Mouse (Mus musculus): ENCODE measurements around the gene Klhl9. TPM values are rescaled to one million over a fixed set of nuclear protein-coding genes. Genes with fewer than 3 reads are reported as not detected.

The Klhl9 gene
- polyA plus RNA-seq, 1 experiment from 2014 or later, result 117 TPM

DNA sequence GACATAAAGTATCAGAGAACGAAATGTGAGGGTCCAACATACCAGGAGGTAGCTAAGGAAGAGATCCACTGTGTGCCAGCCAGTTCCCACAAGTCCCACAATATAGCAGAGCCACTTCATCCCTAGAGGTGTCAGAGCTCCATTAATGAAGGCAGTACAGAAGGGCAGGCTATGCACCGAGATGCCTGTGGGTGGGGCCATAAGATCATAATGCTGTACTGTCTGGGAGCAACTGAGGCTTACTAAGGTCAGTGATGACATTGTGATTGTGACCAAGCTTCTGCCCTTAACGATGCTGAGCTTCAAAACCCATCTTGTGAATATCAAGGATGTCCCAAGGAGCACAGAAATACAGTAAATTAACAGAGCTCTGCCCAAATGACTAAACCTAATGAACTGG, 21.9 kb upstream of the Klhl9 start:
- Histone ChIP-seq H3K36me3 (replicated peaks) (no peaks in the 10 kb centered on the region), H3K9ac (no peak overlapping the region), H3K9me3 (no peaks in the 10 kb centered on the region), H3K4me3 (no peak overlapping the region), H3K4me1 (no peaks in the 10 kb centered on the region), H3K27ac (no peak overlapping the region), H3K27me3 (replicated peaks) (no peaks in the 10 kb centered on the region), H3K4me2 (no peak overlapping the region)
- WGBS, result 75% methylated on average over 3 of the region's 3 CpGs
- ATAC-seq (replicated peaks), result no peak

DNA sequence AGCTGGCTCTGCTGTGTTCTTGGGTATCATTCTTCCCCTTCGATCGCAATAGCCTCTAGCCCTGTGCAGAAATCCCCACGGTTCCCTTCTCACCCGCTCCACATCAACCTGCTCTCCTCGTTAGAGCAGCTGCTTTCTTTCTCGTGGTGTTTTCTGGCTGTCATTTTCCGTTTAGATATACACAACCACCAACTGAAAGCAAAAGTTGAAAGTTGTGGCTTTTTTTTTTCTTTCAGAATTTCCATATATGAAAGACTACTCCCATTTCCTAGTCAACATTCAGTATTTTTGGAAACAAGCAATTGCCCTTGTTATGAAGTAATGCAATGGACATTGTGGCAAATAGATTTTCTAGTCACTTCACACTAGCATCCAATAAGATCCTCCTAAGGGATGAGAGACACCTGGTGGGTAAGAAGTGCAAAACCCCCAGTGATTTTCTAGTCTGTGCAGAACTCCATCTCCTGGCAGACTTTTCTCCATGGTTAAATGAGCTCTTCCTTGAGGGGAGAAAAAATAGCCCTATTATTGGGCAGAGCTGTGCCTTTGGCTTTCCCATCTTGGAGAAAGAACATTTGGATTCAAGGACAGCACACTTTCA, 20.6 kb upstream of the Klhl9 start:
- 70% methylated on average over 7 of the region's 7 CpGs for WGBS
- H3K36me3 ChIP-seq (replicated peaks), result no peaks in the 10 kb centered on the region
- no peak overlapping the region for H3K9ac ChIP-seq
- no peak overlapping the region for H3K4me2 ChIP-seq
- H3K27me3 ChIP-seq (replicated peaks), result no peaks in the 10 kb centered on the region
- H3K4me1 ChIP-seq, result no peaks in the 10 kb centered on the region
- H3K9me3 ChIP-seq, result no peaks in the 10 kb centered on the region
- no peak overlapping the region for H3K27ac ChIP-seq
- no peak for ATAC-seq (replicated peaks)
- H3K4me3 ChIP-seq, result no peak overlapping the region

DNA sequence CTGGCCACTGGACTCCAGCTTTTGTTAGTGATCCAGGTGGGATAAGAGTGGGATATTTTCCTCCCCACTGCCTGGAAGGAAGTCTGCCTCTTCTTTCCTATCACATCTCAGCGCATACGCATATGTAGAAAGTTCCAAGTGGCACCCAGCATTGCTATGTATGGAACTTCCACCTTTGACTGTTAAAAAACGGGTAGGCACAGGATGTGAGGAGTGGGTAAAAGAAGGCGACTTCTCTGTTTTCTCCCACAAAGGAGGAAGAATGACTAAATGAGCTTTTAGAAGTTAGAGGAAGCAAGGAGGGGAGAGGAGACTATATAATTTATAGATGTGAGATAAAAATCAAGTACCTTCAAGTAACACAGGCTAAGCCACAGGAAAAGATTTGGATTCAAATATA, 19.2 kb upstream of the Klhl9 start:
- Histone ChIP-seq H3K4me3 (no peak overlapping the region), H3K27me3 (replicated peaks) (no peaks in the 10 kb centered on the region), H3K4me2 (no peak overlapping the region), H3K4me1 (no peaks in the 10 kb centered on the region), H3K36me3 (replicated peaks) (no peaks in the 10 kb centered on the region), H3K9me3 (no peaks in the 10 kb centered on the region), H3K27ac (no peak overlapping the region), H3K9ac (no peak overlapping the region)
- WGBS, result 92% methylated on average over 4 of the region's 4 CpGs
- ATAC-seq (replicated peaks), result no peak

DNA sequence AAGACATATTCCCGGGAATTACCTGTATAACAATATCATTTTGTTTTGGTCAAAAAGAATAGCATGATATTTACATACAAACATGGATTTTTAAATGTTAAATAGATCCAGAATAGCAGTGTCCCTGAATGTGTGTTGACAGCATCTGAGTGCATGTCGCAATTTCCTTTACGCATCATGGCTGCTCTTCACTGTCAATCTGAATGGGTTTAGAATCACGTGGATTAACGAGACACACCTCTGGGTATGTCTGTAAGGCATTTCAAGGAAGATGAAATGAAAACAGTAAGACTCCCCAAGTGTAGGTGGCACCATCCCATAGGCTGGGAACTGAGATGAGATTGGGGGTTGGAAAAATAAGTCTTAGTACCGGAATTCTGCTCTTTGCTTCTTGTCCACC, 16.8 kb upstream of the Klhl9 start:
- no peaks in the 10 kb centered on the region for H3K36me3 ChIP-seq (replicated peaks)
- no peak overlapping the region for H3K9ac ChIP-seq
- ATAC-seq (replicated peaks), result no peak
- H3K27me3 ChIP-seq (replicated peaks), result no peaks in the 10 kb centered on the region
- no peak overlapping the region for H3K4me2 ChIP-seq
- H3K9me3 ChIP-seq, result no peaks in the 10 kb centered on the region
- no peak overlapping the region for H3K4me3 ChIP-seq
- WGBS, result 90% methylated on average over 6 of the region's 6 CpGs
- no peak overlapping the region for H3K27ac ChIP-seq
- no peaks in the 10 kb centered on the region for H3K4me1 ChIP-seq

DNA sequence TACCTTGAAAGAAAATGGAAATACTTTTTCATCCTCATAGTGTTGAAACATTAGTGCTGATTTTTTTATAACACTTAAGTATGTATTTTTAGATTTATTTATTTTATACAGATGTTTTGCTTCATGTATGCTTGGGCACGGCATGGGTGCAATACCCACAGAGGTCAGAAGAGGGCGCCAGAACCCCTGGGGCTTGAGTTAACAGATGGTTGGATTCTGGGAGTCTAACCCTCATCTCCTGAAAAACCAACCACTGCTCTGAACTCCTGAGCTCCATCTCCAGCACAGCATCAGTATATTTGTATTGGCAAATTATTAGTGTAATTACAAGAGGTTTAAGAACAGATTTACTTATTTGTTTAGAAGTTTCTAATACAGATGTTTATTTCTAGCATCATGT, 16.2 kb upstream of the Klhl9 start:
- H3K27ac ChIP-seq, result no peak overlapping the region
- WGBS, result 5% methylated on average over 2 of the region's 2 CpGs
- no peaks in the 10 kb centered on the region for H3K9me3 ChIP-seq
- no peaks in the 10 kb centered on the region for H3K36me3 ChIP-seq (replicated peaks)
- H3K27me3 ChIP-seq (replicated peaks), result no peaks in the 10 kb centered on the region
- no peak for ATAC-seq (replicated peaks)
- no peak overlapping the region for H3K4me2 ChIP-seq
- H3K4me1 ChIP-seq, result no peaks in the 10 kb centered on the region
- H3K4me3 ChIP-seq, result no peak overlapping the region
- H3K9ac ChIP-seq, result no peak overlapping the region

DNA sequence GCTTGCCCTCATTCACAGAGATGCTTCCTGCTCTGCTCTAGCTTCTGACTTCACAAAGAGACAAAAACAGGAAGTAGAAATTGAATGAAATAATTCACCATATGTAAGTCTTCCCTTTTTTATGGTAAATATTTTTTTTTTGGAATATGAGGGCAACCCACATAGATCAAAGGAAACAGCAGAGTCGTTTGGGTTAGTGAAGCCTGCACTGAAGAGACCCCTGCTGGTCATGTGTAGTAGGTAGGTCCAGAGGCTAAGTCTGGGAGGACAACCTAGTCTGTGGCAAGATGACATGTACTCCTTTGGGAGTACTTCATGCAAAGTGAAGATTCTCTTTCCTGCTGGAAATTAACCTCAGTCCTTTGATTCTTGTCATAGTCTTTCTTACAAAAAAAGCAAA, 5.1 kb upstream of the Klhl9 start:
- no peak for ATAC-seq (replicated peaks)
- Histone ChIP-seq H3K4me1 (no peaks in the 10 kb centered on the region), H3K4me3 (no peak overlapping the region), H3K36me3 (replicated peaks) (no peaks in the 10 kb centered on the region), H3K4me2 (no peak overlapping the region), H3K27ac (no peak overlapping the region), H3K9me3 (no peaks in the 10 kb centered on the region), H3K27me3 (replicated peaks) (no peaks in the 10 kb centered on the region), H3K9ac (no peak overlapping the region)
- WGBS, result 0% methylated on average over 1 of the region's 1 CpGs

DNA sequence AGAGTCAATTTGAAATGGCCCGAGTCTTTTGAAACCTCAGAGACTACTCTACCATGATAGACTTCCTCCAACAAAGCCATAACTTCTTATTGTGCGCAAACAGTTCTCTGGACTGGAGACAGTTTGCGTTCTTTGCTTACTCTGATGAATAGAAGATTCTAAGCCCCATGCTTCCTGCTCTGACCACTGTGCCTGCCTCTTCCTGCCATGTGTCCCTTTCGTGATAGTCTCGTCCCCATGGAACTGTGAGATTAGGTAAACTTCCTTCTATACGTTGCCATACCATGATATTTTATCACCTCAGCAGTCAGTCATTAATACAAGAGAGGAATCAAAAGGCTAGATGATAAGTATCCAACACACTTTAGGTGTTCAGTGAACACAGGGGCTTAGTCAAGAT, 4.5 kb upstream of the Klhl9 start:
- Histone ChIP-seq H3K27me3 (replicated peaks) (no peaks in the 10 kb centered on the region), H3K36me3 (replicated peaks) (no peaks in the 10 kb centered on the region), H3K9me3 (no peaks in the 10 kb centered on the region), H3K4me1 (no peaks in the 10 kb centered on the region), H3K9ac (no peak overlapping the region), H3K4me2 (no peak overlapping the region), H3K4me3 (no peak overlapping the region), H3K27ac (no peak overlapping the region)
- 87% methylated on average over 6 of the region's 6 CpGs for WGBS
- no peak for ATAC-seq (replicated peaks)

DNA sequence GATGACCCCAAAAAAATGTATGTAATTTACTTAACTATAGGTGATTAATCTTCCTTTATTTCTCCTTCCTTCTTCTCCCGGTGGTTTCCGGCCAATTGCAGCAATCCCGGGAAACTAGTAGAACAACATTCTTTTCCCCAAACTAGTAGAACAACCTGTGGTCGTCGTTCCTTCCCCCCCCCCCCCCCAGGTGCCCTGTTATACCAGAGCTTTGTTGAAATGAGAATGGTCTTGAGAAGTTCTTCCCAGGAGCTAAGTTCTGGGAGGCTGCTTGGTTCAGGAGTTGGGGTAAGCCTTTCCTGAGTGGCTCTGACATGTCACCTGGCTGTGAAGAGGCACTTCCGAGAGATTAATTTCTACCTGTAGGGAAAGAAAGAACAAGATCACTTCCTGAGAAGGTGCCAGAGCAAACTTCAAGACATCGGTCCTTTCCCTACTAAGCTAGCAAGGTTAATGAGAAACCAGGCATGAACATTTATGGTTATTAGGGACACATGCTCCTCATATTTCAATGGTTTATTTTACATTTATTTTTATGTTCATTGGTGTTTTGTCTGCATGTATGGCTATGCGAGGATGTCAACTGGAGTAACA, 1.3 kb upstream of the Klhl9 start:
- Histone ChIP-seq H3K4me1 (peaks cover 27% of the 10 kb centered on the region), H3K36me3 (replicated peaks) (0 out of 2 replicates have a peak, but pooled peaks cover 3% of the 10 kb centered on the region)
- WGBS, result 70% methylated on average over 8 of the region's 8 CpGs

DNA sequence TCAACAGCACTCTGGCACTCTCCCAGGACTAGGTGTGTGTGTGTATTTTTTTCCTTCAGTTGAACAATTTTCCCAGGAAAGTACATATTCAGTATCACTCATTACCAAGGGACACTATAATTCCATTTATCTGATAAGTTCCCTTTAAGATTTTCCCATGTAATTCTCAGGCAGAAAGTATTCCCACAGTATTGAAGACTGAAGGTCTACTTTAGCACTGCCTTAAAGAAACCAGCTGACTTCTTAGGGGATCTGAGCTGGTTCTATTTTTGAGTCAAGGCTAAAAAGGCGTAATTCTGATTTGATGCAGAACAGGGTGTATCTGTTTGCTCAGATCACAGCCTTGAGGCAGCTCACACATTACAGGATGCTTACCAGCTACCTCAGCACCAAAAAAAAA, 3.5 kb downstream of the Klhl9 start:
- H3K4me2 ChIP-seq, result peak overlapping the region; percentile 53
- ATAC-seq (replicated peaks), result no peak
- WGBS, result 45% methylated on average over 1 of the region's 1 CpGs
- no peaks in the 10 kb centered on the region for H3K27me3 ChIP-seq (replicated peaks)
- no peak overlapping the region for H3K9ac ChIP-seq
- no peaks in the 10 kb centered on the region for H3K9me3 ChIP-seq
- H3K4me3 ChIP-seq, result peak overlapping the region; percentile 27
- H3K36me3 ChIP-seq (replicated peaks), result peaks cover 9% of the 10 kb centered on the region; the same call in 1 of the 2 replicates
- H3K27ac ChIP-seq, result no peak overlapping the region
- H3K4me1 ChIP-seq, result peaks cover 35% of the 10 kb centered on the region

More for the DNA sequence above, 1.3 kb upstream of the Klhl9 start:
- Histone ChIP-seq H3K27me3 (replicated peaks) (no peaks in the 10 kb centered on the region), H3K27ac (no peak overlapping the region), H3K9me3 (no peaks in the 10 kb centered on the region), H3K9ac (no peak overlapping the region), H3K4me2 (no peak overlapping the region), H3K4me3 (no peak overlapping the region)
- ATAC-seq (replicated peaks), result no peak

DNA sequence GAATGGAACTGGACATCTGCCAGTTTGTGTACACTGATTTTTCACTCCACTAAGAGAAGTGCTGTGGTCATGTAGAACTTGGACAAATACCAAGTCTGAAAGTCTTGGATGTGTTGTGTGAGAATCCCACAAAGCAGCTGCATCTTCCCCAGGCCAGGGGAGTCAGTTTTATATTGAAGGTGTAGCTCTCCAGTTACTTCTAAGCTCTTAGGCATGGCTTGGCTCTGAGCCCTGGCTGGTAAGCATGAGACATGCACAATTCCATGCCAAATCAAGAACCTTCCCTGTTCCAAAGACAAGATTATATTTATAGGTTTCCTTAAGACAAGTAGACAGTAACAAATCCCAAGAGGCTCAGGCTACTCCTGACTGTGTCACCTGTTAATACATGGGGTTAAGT, 7.2 kb downstream of the Klhl9 start:
- H3K27ac ChIP-seq, result no peak overlapping the region
- no peaks in the 10 kb centered on the region for H3K27me3 ChIP-seq (replicated peaks)
- peaks cover 10% of the 10 kb centered on the region; the same call in 1 of the 2 replicates for H3K36me3 ChIP-seq (replicated peaks)
- no peak overlapping the region for H3K4me2 ChIP-seq
- no peak for ATAC-seq (replicated peaks)
- H3K9ac ChIP-seq, result no peak overlapping the region
- H3K9me3 ChIP-seq, result no peaks in the 10 kb centered on the region
- H3K4me3 ChIP-seq, result no peak overlapping the region
- H3K4me1 ChIP-seq, result peaks cover 19% of the 10 kb centered on the region

DNA sequence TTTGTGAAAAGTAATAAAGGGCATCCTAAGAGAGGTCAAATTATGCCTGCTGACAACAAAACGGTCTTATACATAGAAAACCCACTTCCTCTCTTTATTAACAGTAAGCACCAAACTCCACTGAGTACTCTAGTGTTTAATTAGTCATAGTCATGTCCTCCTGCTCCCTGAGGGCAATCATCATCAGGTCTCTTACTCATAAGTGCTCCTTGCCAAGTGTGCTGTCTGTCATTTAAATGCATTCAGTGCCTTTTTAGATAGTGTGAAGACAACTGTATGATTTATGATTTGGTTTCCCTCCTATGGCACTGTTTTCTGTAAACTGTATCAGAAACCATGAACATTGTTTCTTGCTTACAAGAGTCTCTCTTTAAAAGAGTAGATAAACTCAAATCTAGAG, 8.0 kb downstream of the Klhl9 start:
- Histone ChIP-seq H3K27ac (no peak overlapping the region), H3K27me3 (replicated peaks) (no peaks in the 10 kb centered on the region), H3K9ac (no peak overlapping the region), H3K9me3 (no peaks in the 10 kb centered on the region), H3K4me2 (no peak overlapping the region), H3K4me3 (no peak overlapping the region), H3K4me1 (peaks cover 13% of the 10 kb centered on the region), H3K36me3 (replicated peaks) (peaks cover 10% of the 10 kb centered on the region; the same call in 1 of the 2 replicates)
- no peak for ATAC-seq (replicated peaks)
- WGBS, result 88% methylated on average over 1 of the region's 1 CpGs

DNA sequence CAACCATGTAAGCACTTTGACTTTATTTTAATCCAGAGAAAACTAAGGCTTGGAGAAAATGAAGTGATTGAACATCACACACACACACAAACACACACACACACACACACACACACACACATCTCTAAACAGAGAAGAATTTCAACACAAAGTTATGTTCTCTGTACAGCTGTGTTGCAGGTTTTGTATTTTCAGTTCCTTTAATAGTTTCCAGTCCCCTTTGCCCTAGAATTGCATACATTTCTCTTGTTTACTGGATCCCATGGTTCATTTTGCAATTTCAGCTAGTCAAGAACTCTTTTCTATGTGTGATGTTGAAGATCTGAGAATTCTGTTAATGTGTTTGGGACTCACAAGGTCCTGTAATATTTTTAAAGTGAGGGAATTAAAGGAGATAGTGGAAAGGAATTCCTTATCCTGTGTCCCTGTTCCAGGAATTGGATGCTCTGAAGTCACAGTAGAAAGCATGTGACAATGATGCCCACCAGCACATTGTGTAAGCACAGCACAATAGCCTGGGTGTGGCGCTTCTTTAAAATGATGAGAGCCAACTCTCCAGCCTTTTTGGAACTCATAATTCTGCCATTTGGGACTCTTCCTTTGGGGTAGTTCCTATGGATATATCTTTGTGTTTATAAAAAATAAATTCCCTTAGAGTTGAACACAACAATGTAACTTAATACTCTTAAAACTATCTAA, 15.0 kb downstream of the Klhl9 start:
- Histone ChIP-seq H3K27ac (no peak overlapping the region), H3K36me3 (replicated peaks) (no peaks in the 10 kb centered on the region), H3K4me2 (no peak overlapping the region), H3K9me3 (no peaks in the 10 kb centered on the region), H3K27me3 (replicated peaks) (no peaks in the 10 kb centered on the region), H3K9ac (no peak overlapping the region), H3K4me1 (no peaks in the 10 kb centered on the region), H3K4me3 (no peak overlapping the region)
- whole genome bisulfite sequencing, result 83% methylated on average over 1 of the region's 1 CpGs
- no peak for ATAC-seq (replicated peaks)

DNA sequence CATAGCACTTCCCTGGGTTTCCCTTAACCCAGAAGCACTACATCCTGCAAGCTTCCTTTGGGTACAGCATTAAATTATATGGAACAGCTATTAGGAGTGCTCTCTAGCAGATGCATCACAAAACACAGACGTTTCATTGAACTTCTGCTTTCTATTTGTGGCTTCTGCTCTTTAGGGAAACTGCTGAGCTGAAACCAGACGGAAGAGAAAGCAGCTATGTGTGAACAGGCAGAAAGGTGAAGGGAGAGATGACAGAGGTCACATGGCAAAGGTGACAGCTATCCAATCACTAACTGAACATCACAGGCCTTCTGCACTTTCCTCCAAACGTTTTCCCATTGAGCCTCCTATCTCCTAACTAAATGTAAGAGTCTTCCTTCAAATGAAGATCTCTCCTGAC, 16.3 kb downstream of the Klhl9 start:
- H3K27ac ChIP-seq, result no peak overlapping the region
- 54% methylated on average over 3 of the region's 3 CpGs for WGBS

More for the DNA sequence above, 16.3 kb downstream of the Klhl9 start:
- Histone ChIP-seq H3K9ac (no peak overlapping the region), H3K9me3 (no peaks in the 10 kb centered on the region), H3K27me3 (replicated peaks) (no peaks in the 10 kb centered on the region), H3K4me1 (no peaks in the 10 kb centered on the region), H3K4me2 (no peak overlapping the region), H3K36me3 (replicated peaks) (no peaks in the 10 kb centered on the region), H3K4me3 (no peak overlapping the region)
- ATAC-seq (replicated peaks), result no peak
